8 mouse cellular contexts compared by ENCODE assay signal in genomic region chr14:26450036-26450800, GRCm38 (mm10).
DNase-seq lines count a peak whose midpoint lies in the region; ATAC-seq lines count a peak whose summit lies in the region.

No protein-coding gene starts in this region.

- H3K4me1 ChIP-seq in hindbrain, embryonic 14.5 days (replicated peaks; ENCODE audit: control insufficient read depth, insufficient read depth, low read length) = 0 out of 2 replicates have a peak, but pooled peaks cover 5% of the 10 kb centered on the region

- H3K36me3 ChIP-seq in hindbrain, embryonic 14.5 days (replicated peaks; ENCODE audit: control insufficient read depth, insufficient read depth) = no peaks in the 10 kb centered on the region; the same call in 1 of the 2 replicates

- 19% methylated on average over 16 of the region's 16 CpGs for WGBS in hindbrain, embryonic 14.5 days

- peak; percentile 15 to 36 for DNase-seq in cerebellum, postnatal 10 days
- no peak for DNase-seq in cerebellum, adult 11-12 months
- peak; percentile 27 to 31 for DNase-seq in right cerebral cortex, postnatal 10 days (ENCODE audit: low spot score in 2 of 2)
- no peak for DNase-seq in right cerebral cortex, adult 18-20 months
- no peak for DNase-seq in hindbrain, embryonic 14.5 days (ENCODE audit: low spot score)
- DNase-seq in ovary, postnatal 36 days (ENCODE audit: low spot score) = peak; percentile 45
- DNase-seq in thymus, postnatal 10 days (ENCODE audit: low spot score in 2 of 2) = no peak
- no peak for DNase-seq in spleen, postnatal 4 days (ENCODE audit: low spot score in 2 of 2)

- no peak overlapping the region for H3K4me3 ChIP-seq in hindbrain, embryonic 14.5 days (replicated peaks; ENCODE audit: low read length)

- 0 out of 2 replicates have a peak overlapping the region, but pooled peaks have one; percentile 11 for H3K9ac ChIP-seq in hindbrain, embryonic 14.5 days

- no peak overlapping the region for H3K27ac ChIP-seq in hindbrain, embryonic 14.5 days

- H3K4me2 ChIP-seq in hindbrain, embryonic 14.5 days (replicated peaks) = peak overlapping the region; percentile 25

- H3K9me3 ChIP-seq in hindbrain, embryonic 14.5 days (ENCODE audit: control insufficient read depth, low read length) = no peaks in the 10 kb centered on the region

- no peaks in the 10 kb centered on the region for H3K27me3 ChIP-seq in hindbrain, embryonic 14.5 days (ENCODE audit: control insufficient read depth, insufficient read depth, low read length)

- ATAC-seq in hindbrain, embryonic 14.5 days (ENCODE audit: low FRiP score) = no peak

Comparison
In these comparisons a context has a peak if more than half of its experiments do, and no peak if none do; other contexts are left out.
1. DNase-seq: peak in cerebellum, postnatal 10 days (2 of 2), right cerebral cortex, postnatal 10 days (2 of 2) and ovary, postnatal 36 days (single experiment); none in cerebellum, adult 11-12 months (single experiment), right cerebral cortex, adult 18-20 months (single experiment), hindbrain, embryonic 14.5 days (single experiment), thymus, postnatal 10 days (0 of 2) and spleen, postnatal 4 days (0 of 2).